Mouse (Mus musculus): Measurements from ENCODE around the gene Rapsn.
A peak's percentile ranks its signal among the peaks of the same experiment; 100 is the strongest.
"Not testable (repeated sequence)": the region's sequence is repeated elsewhere in the genome, so short reads cannot be mapped to it uniquely, and the experiment has no call there.

The Rapsn gene

GRCm38 (mm10) chr2:91035385-91035784 is at the start of gene Rapsn:
TSS of gene Rapsn (plus strand) at chr2:91035620.
- DNase-seq (ENCODE audit: low spot score): no peak

DNA sequence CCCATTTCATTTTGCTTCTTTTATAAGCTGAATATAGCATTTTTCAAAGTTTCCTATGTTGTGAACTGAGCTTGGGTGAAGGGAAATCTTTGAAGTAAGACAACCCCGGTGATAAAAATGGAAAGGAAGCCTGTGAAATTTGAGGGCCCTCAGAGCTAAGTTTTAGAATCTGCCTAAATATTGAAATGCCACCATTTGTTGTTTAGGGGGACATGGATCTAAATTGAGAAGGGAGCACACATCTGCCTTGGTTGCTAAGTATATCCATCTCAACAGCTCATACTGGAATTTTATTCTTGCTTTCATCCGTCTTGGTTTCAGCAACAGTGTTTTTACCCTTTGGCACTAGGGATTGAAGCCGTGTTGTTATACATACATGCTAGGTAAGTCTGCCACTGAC is 49.4 kb upstream of the Rapsn start:
- no peak for DNase-seq (ENCODE audit: low spot score)

- no peak for DNase-seq (ENCODE audit: low spot score)
These were observed 26.9 kb upstream of the Rapsn start for GRCm38 (mm10) chr2:91008536-91008935.

- DNase-seq (ENCODE audit: low spot score): no peak
These were observed 21.5 kb upstream of the Rapsn start for GRCm38 (mm10) chr2:91013881-91014280.

DNA sequence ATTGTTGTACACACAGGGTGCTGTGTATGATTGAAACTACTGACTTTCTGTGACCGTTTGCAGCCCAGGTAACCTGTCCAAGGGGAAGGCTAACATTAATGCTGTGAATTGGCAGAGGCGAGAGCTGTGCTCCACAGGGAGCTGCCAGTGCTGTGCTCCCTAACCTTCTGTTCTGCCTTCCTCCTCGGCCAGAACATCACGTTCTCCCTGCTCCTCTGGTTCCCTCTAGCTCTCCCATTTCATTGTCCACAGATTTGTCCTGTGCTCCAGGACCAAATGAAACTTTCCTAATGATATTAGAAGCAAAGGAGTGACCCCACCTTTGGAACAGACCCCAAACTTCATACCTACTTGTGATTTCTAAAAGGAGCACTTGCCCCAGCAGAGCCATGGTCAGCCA is 20.0 kb upstream of the Rapsn start:
- DNase-seq (ENCODE audit: low spot score): no peak

GRCm38 (mm10) chr2:91018061-91018788 is 17.2 kb upstream of the Rapsn start:
- no peak for DNase-seq (ENCODE audit: low spot score)

- DNase-seq (ENCODE audit: low spot score): no peak
These were observed 15.5 kb upstream of the Rapsn start for GRCm38 (mm10) chr2:91019911-91020310.

GRCm38 (mm10) chr2:91022266-91022665 is 13.2 kb upstream of the Rapsn start:
- DNase-seq (ENCODE audit: low spot score): not testable (repeated sequence)

DNA sequence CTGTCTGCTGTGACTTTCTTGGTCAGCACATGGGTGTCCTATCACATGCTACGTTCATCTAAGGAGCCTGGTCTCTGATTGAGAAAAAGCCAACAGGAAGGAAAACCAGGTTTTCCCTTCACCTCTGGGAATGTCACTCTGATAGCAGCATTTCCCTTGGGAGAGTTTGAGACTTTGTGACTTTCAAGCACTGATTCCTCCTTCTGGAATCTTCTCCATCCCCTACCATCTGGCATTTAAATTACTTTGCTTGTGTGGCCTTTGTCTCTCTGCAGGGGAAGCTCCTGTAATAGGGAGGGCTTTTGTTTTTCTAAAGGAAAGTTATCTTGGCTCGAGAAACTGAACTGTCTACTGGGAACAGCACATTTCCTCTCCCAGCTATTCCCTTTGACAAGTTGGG is 12.3 kb upstream of the Rapsn start:
- no peak for DNase-seq (ENCODE audit: low spot score)

DNA sequence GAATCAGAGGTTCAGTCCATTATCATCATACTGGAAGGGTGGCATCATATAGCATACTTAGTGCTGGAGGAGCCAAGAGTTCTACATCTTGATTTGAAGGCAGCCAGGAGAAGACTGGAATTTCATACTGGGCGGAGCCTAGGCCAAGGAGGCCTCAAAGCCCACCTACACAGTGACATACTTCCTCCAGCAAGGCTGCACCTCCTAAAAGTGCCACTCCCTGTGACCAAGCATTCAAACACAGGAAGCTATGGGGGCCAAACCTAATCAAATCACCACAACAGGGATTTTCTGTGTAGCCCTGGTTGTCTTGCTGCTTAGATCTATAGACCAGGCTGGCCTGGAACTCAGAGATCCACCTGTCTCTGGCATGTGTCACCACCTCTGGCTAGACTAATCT is 11.5 kb upstream of the Rapsn start:
- DNase-seq (ENCODE audit: low spot score): no peak

DNA sequence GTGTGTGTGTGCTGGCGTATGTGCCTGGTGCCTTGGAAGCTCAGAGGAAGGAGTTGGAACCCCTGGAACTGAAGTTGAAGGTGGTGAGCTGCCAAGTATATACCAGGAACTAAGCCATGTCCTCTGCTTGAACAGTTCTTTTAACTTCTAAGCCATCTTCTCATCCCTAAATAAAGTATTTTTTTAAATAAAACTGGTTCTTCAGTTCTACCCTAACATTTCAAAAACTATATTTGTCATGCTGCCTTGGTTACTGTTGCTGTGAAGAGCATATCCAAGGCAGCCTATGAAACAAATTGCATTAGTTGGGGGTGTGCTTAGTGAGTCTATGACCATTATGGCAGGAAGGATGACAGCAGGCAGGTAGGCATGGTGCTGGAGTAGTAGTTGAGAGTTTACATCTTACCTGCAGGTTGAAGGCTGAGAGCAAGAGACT is 10.3 kb upstream of the Rapsn start:
- DNase-seq (ENCODE audit: low spot score): no peak

DNA sequence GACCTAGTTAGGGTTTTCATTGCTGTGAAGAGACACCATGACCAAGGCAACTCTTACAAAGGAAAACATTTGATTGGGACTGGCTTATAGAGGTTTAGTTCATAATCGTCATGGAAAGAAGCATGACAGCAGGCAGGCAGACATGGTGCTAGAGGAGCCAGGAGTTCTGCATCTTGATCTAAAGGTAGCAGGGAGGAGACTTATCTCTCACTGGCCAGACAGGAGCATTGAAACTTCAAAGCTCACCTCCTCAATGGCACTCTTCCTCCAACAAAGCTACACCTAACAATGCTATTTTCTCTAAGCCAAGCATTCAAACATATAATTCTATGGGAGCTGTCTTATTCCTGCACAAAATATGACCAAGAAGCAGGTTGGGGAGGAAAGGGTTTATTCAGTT is 8.9 kb upstream of the Rapsn start:
- DNase-seq (ENCODE audit: low spot score): no peak

DNA sequence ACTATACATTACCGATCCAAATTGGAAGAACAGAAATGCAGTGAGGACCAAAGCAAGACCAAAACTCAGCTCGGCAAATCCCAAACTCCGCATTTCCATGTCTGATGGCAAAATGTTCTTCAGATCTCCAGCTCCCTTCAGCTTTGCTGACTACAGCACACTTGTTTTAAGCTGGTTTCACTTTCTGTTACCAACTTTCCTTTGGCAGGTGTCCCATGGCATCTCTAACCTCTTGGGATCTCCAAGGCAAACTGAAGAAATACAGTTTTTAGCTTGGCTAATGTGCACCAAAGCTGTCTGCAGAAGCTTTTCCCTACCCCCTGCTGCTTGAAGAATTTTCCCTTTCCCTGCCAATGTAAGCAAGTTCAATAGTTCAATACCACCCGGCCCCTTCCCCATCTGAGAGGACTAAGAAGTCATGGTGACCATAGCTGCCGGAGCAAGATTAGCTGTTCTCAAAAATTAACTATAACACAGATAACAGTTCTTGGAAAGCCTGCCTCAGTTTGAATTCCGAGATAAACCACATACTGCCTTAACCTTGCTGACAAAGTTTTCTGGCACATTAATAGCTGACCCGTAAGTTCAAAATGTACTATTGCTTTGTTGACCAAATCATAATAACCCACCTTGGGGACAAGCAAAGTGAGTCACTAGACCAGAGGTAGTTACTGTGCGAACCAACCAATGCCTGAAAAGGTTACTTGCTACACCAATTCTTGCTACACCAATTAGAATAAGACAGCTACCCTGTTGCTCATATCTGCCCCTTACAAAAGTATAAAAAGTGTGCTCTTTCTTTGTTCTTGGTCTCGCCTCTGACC is 7.8 kb upstream of the Rapsn start:
- peak; percentile 31 for DNase-seq (ENCODE audit: low spot score)

DNA sequence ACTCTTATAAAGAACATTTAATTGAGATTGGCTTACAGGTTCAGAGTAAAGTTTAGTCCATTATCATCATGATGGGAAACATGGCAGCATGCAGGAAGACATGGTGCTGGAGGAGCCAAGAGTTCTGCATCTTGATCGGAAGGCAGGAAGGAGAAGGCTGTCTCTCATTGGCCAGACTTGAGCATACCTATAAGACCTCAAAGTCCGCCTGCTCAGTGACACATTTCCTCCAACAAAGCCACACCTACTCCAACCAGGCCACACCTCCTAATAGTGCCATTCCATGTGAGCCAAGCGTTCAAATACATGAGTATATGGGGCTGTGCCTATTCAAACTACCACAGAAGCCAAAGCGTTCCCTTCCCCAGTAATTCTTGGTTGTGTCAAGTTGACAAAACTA is 4.2 kb upstream of the Rapsn start:
- no peak for DNase-seq (ENCODE audit: low spot score)

- DNase-seq (ENCODE audit: low spot score): no peak
These were observed 2.4 kb upstream of the Rapsn start for GRCm38 (mm10) chr2:91033000-91033399.

DNA sequence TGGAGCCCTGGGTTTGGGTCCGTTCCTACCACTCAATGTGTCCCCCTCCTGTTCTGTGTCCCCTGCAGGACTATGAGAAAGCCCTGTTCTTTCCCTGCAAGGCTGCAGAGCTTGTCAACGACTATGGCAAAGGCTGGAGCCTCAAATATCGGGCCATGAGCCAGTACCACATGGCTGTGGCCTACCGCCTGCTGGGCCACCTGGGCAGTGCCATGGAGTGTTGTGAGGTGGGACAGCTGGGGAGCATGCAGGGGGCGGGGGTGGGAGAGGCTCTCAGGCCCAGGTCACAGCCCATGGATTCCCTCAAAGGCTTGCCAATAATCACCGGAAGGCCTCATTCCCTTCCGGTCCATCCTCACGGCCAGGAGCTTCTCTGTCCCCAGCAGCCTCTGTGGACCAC is 6.4 kb downstream of the Rapsn start:
- DNase-seq (ENCODE audit: low spot score): no peak

GRCm38 (mm10) chr2:91042651-91043398 is 7.4 kb downstream of the Rapsn start:
- no peak for DNase-seq (ENCODE audit: low spot score)

DNA sequence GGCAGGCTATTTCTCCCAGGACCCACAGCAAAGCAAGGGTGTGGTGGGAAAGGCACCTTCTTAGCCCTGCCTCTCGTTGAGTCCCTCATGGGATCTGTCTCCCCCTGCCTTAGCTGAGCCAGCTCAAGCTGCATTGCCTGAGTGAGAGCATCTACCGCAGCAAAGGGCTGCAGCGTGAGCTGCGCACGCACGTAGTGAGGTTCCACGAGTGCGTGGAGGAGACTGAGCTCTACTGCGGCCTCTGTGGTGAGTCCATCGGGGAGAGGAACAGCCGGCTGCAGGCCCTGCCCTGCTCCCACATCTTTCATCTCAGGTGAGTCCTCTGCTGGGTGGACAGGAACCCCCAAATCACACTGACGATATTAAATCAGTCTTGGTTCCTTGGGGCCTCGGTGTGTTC is 9.3 kb downstream of the Rapsn start:
- DNase-seq (ENCODE audit: low spot score): no peak

DNA sequence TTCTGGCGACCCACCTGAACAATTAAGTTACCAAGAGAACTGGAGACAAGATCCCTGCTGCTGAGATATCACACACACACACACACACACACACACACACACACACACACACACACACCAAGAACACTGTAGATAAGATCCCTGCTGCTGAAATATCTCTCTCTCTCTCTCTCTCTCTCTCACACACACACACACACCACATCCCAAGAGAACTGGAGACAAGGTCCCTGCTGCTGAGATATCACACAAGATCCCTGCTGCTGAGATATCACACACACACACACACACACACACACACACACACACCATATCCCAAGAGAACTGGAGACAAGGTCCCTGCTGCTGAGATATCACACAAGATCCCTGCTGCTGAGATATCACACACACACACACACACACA is 10.4 kb downstream of the Rapsn start:
- not testable (repeated sequence) for DNase-seq (ENCODE audit: low spot score)

GRCm38 (mm10) chr2:91047359-91047758 is 11.9 kb downstream of the Rapsn start:
- no peak for DNase-seq (ENCODE audit: low spot score)

- DNase-seq (ENCODE audit: low spot score): no peak
These were observed 16.5 kb downstream of the Rapsn start for GRCm38 (mm10) chr2:91051917-91052316.

DNA sequence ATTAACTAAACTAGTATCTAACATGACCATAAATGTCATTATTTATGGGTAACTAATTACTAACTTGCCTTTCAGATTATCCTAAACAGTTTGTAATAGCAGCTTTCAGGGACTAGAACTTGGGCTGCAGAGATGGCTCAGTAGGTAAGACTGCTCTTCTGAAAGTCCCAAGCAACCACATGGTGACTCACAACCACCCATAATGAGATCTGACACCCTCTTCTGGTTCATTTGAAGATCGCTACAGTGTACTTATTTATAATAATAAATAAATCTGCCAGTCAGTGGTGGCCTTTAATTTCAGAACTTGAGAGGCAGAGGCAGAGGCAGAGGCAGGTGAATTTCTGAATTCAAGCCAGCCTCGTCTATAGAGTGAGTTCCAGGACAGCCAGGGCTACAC is 17.3 kb downstream of the Rapsn start:
- DNase-seq (ENCODE audit: low spot score): no peak

Measured in urinary bladder, postnatal 14 days (tissue).